Comparison of ENCODE assay signal across 20 mouse cellular contexts in genomic region chr8:124370422-124371183, GRCm38 (mm10).
DNase-seq lines count a peak whose midpoint lies in the region; ATAC-seq lines count a peak whose summit lies in the region.
"Had no signal": no experiment of that assay in that cellular context is flagged by ENCODE, and none has a peak within 500 bp of the region (broad histone marks: within the 10 kb centered on the region; RNA-seq: fewer than 3 reads in every experiment).

No protein-coding gene starts in this region.

- H3K4me3 ChIP-seq in hindbrain, embryonic 11.5 days (ENCODE audit: low read depth, low read length), result no peak overlapping the region
- no peak overlapping the region for H3K4me3 ChIP-seq in hindbrain, embryonic 10.5 days
- H3K4me3 ChIP-seq in forebrain, embryonic 14.5 days (ENCODE audit: low read depth, low read length), result no peak overlapping the region
- H3K4me3 ChIP-seq: embryonic facial prominence, embryonic 13.5 days; hindbrain, embryonic 13.5 days; intestine, embryonic 15.5 days; limb, embryonic 10.5 days; liver, embryonic 13.5 days; lung, embryonic 15.5 days; stomach, embryonic 15.5 days had no signal

- H3K36me3 ChIP-seq in hindbrain, embryonic 11.5 days (ENCODE audit: control insufficient read depth, insufficient read depth, low read length), result no peaks in the 10 kb centered on the region
- H3K36me3 ChIP-seq in hindbrain, embryonic 10.5 days, result 0 out of 2 replicates have a peak, but pooled peaks cover 3% of the 10 kb centered on the region
- H3K36me3 ChIP-seq in forebrain, embryonic 14.5 days (ENCODE audit: control insufficient read depth, insufficient read depth, low read length), result peaks cover 4% of the 10 kb centered on the region; the same call in 1 of the 2 replicates
- H3K36me3 ChIP-seq: embryonic facial prominence, embryonic 13.5 days; intestine, embryonic 15.5 days; limb, embryonic 10.5 days; liver, embryonic 13.5 days; lung, embryonic 15.5 days; stomach, embryonic 15.5 days had no signal

- H3K27ac ChIP-seq in hindbrain, embryonic 11.5 days (ENCODE audit: low read depth, low read length), result no peak overlapping the region
- no peak overlapping the region for H3K27ac ChIP-seq in hindbrain, embryonic 10.5 days
- H3K27ac ChIP-seq in forebrain, embryonic 14.5 days (ENCODE audit: low read depth, low read length), result no peak overlapping the region
- H3K27ac ChIP-seq: embryonic facial prominence, embryonic 13.5 days; hindbrain, embryonic 13.5 days; intestine, embryonic 15.5 days; limb, embryonic 10.5 days; liver, embryonic 13.5 days; lung, embryonic 15.5 days; macrophage; stomach, embryonic 15.5 days had no signal

- no peaks in the 10 kb centered on the region for H3K4me1 ChIP-seq in hindbrain, embryonic 11.5 days (replicated peaks; ENCODE audit: control insufficient read depth, insufficient read depth, low read length)
- no peaks in the 10 kb centered on the region for H3K4me1 ChIP-seq in hindbrain, embryonic 10.5 days (replicated peaks)
- H3K4me1 ChIP-seq in forebrain, embryonic 14.5 days (ENCODE audit: control insufficient read depth, insufficient read depth, low read length), result no peaks in the 10 kb centered on the region
- H3K4me1 ChIP-seq: embryonic facial prominence, embryonic 13.5 days; intestine, embryonic 15.5 days; limb, embryonic 10.5 days; liver, embryonic 13.5 days; stomach, embryonic 15.5 days had no signal

- no peaks in the 10 kb centered on the region for H3K9me3 ChIP-seq in hindbrain, embryonic 11.5 days (ENCODE audit: control insufficient read depth, low read length)
- no peaks in the 10 kb centered on the region for H3K9me3 ChIP-seq in hindbrain, embryonic 10.5 days
- H3K9me3 ChIP-seq in forebrain, embryonic 14.5 days (replicated peaks; ENCODE audit: control insufficient read depth, low read length), result no peaks in the 10 kb centered on the region
- H3K9me3 ChIP-seq: embryonic facial prominence, embryonic 13.5 days; hindbrain, embryonic 13.5 days; intestine, embryonic 15.5 days; limb, embryonic 10.5 days; liver, embryonic 13.5 days; lung, embryonic 15.5 days; stomach, embryonic 15.5 days had no signal

- H3K4me2 ChIP-seq in hindbrain, embryonic 11.5 days (replicated peaks; ENCODE audit: low read depth, low read length), result no peak overlapping the region
- no peak overlapping the region for H3K4me2 ChIP-seq in forebrain, embryonic 14.5 days (ENCODE audit: low read length)
- H3K4me2 ChIP-seq: embryonic facial prominence, embryonic 13.5 days; hindbrain, embryonic 13.5 days; intestine, embryonic 15.5 days; liver, embryonic 13.5 days; lung, embryonic 15.5 days; stomach, embryonic 15.5 days had no signal

- H3K27me3 ChIP-seq in hindbrain, embryonic 11.5 days (ENCODE audit: control insufficient read depth, insufficient read depth, low read length), result no peaks in the 10 kb centered on the region
- H3K27me3 ChIP-seq in hindbrain, embryonic 10.5 days (ENCODE audit: insufficient read depth, poor library complexity, severe bottlenecking), result no peaks in the 10 kb centered on the region
- no peaks in the 10 kb centered on the region for H3K27me3 ChIP-seq in forebrain, embryonic 14.5 days (replicated peaks; ENCODE audit: control insufficient read depth, insufficient read depth, low read length)
- H3K27me3 ChIP-seq: embryonic facial prominence, embryonic 13.5 days; hindbrain, embryonic 13.5 days; intestine, embryonic 15.5 days; liver, embryonic 13.5 days; lung, embryonic 15.5 days; Patski; stomach, embryonic 15.5 days had no signal

- DNase-seq in hindbrain, embryonic 11.5 days (ENCODE audit: low spot score), result peak; percentile 40
- no peak for DNase-seq in hindbrain, embryonic 10.5 days (ENCODE audit: low spot score)
- peak; percentile 59 for DNase-seq in right cerebral cortex, adult 18-20 months
- no peak for DNase-seq in right cerebral cortex, postnatal 10 days (ENCODE audit: low spot score in 2 of 2)
- peak; percentile 36 for DNase-seq in MN1 (ENCODE audit: low spot score)
- DNase-seq in retina, embryonic 14.5 days (ENCODE audit: low spot score), result peak; percentile 40
- DNase-seq in heart, postnatal 4 days, result no peak
- no peak for DNase-seq in forebrain, embryonic 14.5 days (ENCODE audit: low spot score)
- DNase-seq: cerebellum, adult 11-12 months; gastrocnemius, postnatal 14 days; liver, embryonic 13.5 days; thymus, adult 2 months had no signal

- H3K9ac ChIP-seq in hindbrain, embryonic 11.5 days (ENCODE audit: low read depth, low read length), result no peak overlapping the region
- no peak overlapping the region for H3K9ac ChIP-seq in forebrain, embryonic 14.5 days (ENCODE audit: low read length)
- H3K9ac ChIP-seq: embryonic facial prominence, embryonic 13.5 days; hindbrain, embryonic 13.5 days; intestine, embryonic 15.5 days; liver, embryonic 13.5 days; lung, embryonic 15.5 days; stomach, embryonic 15.5 days had no signal

- ATAC-seq in hindbrain, embryonic 11.5 days (ENCODE audit: low FRiP score), result no peak
- ATAC-seq in forebrain, embryonic 14.5 days, result no peak
- ATAC-seq: intestine, embryonic 15.5 days; Patski had no signal

- 81% methylated on average over 17 of the region's 17 CpGs for WGBS in hindbrain, embryonic 11.5 days
- WGBS in hindbrain, embryonic 10.5 days, result 81% methylated on average over 17 of the region's 17 CpGs
- WGBS in forebrain, embryonic 14.5 days, result 76% methylated on average over 17 of the region's 17 CpGs

Comparison
In these comparisons a context has a peak if more than half of its experiments do, and no peak if none do; other contexts are left out.
1. DNase-seq: peak in hindbrain, embryonic 11.5 days (single experiment), right cerebral cortex, adult 18-20 months (single experiment), MN1 (single experiment) and retina, embryonic 14.5 days (single experiment); none in hindbrain, embryonic 10.5 days (single experiment), right cerebral cortex, postnatal 10 days (0 of 2), heart, postnatal 4 days (single experiment) and forebrain, embryonic 14.5 days (single experiment).